Mouse (Mus musculus) urinary bladder, postnatal 36 days (tissue): ENCODE measurements at regions not wholly inside any gene's neighbourhood (a gene's known extent, or its start where the extent isn't known, plus 50 kb on each side); places are given as distances from the start of the nearest gene placed in this dataset.

ENCODE experiments used
- DNase-seq, 2 experiments: peaks; one replicate each; pipeline ENCODE4 v3.0.0; 2022; ENCODE audit warnings: low spot score in 2 of 2, mixed read lengths in 1 of 2

DNA sequence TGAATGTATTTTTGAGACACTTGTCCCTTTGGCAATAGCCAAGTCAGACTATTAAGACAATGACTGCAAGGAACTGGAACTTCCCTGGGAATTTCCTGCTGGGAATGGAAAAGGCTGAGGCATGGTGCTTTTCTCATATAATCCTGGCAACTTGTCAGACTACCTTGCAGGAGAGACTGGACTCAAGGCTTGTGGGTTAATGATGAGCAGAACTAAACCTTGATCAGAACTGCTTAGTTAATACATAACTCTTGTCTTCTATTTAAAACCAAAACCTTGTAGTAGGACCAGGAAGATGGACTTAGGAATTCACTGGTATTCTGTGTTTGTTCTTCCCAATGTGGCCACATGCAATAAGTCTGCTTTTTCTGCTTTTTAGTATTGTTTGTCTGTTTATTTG lies 579.3 kb upstream of the Plxna2 start:
- no peak for DNase-seq

- no peak for DNase-seq
Measured at GRCm38 (mm10) chr1:194034199-194034883, 583.7 kb upstream of the Plxna2 start.

DNA sequence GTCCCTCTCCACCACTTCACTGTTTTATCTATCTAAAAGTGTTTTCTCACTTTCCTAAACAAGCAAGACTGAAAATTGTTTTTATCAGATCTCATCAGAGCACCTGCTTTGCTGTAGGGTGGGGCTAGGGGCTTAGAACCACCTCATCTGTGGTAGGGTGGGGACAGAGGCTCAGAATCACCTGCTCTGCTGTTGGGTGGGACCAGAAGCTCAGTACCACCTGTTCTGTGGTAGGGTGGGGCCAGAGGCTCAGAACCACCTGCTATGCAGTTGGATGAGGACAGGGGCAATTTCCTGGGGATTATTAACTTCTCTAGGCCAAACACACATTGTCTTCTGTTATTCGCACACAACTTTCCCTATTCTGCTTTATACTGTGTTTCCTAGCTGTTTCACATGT lies 585.4 kb upstream of the Plxna2 start:
- no peak for DNase-seq

DNA sequence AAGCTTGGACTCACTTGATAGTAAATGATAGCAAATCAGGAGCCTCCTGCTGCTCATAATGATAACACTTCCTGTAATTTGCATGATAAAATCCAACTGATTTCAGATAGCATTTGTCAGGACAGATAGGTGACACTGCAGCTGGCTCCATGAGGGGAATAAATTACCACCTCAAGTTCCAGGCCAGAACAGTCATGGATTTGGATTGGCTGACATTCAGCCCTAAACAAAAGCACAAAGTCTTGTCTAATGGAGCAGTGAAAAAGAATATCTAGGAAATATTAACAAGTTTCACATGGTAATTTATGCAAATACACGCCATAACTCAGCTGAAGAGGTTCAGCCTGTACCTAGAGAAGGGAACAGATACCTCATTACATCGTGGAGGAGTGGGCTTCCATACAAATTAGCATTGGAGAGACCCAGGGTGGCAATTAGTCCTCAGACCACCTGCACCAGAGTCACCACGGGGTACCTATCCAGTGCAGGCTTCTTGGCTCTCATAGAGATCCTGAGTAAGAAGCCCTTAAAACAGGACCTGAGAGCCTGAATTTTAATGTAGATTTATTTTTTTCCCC lies 587.3 kb upstream of the Plxna2 start:
- no peak for DNase-seq

DNA sequence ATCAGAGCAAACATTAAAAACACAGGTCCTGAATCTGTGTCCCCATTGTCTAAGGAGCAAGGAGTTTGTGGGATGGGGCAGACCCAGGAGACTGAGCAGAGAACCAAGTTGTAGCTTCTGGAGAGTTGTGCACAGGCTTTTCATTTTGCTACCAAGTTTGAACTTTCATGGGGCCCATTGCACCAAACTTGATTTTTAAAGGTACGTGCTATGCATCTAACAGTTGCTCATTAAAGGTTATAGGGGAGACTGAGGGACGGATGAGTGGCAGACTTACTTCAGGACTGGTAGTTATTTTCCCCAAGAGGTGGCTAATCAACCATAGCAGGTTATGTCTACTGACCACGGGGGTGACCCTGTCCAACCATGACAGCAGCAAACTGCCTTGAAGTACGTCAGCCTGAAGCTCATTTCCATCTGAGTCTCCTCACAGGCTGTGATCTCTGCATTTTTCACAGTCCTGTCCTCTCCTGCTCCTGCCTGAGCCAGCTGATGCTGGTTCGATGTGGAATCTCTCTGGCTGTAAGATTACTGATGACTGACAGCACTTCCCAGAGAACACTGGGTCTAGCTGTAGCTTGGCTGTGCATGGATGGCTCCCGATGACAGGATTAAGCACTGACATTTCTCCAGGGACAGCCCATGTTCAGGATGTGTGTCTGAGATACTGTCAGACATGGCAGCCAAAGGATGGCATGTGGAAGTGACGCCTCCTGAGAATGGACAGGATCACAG lies 590.9 kb upstream of the Plxna2 start:
- no peak for DNase-seq

- no peak for DNase-seq
Measured at GRCm38 (mm10) chr1:194026213-194026612, 591.8 kb upstream of the Plxna2 start.

DNA sequence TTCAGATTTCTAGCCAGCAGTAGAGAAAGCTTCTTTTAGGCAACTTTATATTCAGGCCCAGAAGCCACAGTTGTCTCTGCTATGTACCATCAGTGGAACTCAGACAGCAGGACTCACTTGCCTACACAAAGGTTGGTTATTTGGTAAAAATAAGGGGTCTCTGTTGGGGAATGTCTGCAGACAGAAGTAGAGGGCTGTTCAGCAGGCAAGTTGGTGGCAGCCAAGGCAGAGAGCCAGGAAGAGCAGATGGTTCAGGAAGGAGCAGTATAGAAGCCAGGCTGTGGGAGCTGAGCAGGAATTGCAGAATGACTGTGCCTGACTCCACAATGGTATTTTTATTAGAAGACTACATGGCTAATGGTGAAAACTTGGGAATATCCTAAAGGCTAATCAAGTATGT lies 598.7 kb upstream of the Plxna2 start:
- no peak for DNase-seq

DNA sequence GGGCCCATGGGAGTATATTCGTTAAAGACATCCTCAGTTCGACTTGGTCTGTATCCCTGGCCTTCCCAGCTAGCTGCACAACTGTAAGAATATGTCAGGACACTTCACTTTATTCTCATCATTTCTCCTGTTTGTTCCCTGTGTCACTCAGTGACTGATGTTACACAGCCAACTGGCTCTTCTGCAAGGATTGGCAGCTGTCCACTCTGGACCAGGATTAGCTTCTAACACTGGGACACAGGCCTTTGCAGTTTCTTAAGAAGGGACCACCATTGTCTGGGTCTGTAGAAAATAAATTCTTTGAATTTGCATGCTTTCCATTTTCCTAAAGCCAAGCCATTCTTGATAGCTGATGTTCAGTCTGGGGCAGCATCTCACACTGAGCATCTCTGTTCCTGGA lies 622.1 kb upstream of the Camk1g start:
- DNase-seq: no peak

GRCm38 (mm10) chr1:193989956-193990675 lies 620.0 kb upstream of the Camk1g start:
- no peak for DNase-seq

- DNase-seq: no peak
Measured at GRCm38 (mm10) chr1:193988970-193989904, 619.1 kb upstream of the Camk1g start.

DNA sequence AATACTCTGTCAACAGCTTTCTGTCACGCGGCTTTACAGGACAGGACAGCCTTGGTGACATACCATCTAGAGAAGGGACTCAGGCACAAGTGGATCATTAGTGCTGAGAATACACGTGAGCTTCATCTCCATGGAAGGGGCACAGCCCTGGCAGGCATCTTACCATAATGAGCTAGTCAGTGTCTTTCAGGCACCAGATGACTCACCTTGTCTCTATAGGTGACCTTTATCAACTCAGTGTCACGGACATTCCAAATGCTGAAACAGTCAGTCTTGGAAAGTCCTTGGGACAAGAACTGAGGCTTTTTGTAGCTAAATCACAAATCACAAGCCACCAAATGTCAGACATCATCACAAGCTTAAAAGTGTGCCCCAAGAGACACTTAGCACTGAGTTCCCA lies 610.5 kb upstream of the Camk1g start:
- DNase-seq: no peak

- no peak for DNase-seq
Measured at GRCm38 (mm10) chr1:193971537-193971936, 601.4 kb upstream of the Camk1g start.

- no peak for DNase-seq
Measured at GRCm38 (mm10) chr1:193969264-193969908, 599.3 kb upstream of the Camk1g start.

GRCm38 (mm10) chr1:193967957-193968926 lies 598.1 kb upstream of the Camk1g start:
- DNase-seq: no peak

GRCm38 (mm10) chr1:193966652-193967555 lies 596.8 kb upstream of the Camk1g start:
- DNase-seq: no peak

- no peak for DNase-seq
Measured at GRCm38 (mm10) chr1:193965278-193965677, 595.2 kb upstream of the Camk1g start.

DNA sequence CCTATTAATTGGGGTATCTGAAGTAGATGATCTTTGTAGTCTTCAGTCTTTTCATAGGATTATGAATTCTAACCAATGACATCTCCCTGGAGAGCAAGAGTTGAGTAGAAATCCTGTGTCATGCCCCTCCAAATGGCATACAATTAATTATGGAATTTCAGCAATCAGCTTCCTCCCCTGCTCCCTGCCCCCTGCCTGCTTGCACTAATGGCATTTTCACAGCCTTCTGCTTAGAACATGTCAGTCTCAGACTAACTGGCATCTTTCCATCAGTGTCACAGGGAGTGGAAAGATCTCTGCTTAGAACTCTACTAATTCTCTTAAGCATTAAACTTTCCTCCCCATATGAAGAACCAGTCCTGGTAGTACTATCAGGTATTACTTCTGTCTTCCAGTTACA lies 581.8 kb upstream of the Camk1g start:
- no peak for DNase-seq

DNA sequence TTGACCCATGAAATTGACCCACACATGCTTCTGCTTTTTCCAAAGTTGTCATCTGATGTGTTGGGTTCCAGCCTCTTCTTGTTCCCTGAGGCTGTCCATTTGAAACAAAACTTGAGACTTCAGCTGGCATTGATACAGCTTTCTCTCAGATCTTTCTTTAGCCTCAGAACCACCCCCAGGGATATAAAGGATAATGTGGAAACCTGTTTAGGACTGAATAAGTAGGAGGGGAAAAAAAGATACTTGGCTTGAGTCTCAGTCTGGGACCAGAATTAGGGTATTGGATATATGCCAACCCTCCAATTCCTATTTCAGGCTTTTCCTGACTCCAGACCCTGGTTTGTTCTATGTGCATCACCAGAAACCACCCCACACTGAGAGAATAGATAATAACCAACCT lies 579.7 kb upstream of the Camk1g start:
- DNase-seq: no peak
